Mouse (Mus musculus) embryo, embryonic 10.5 days (tissue): ENCODE measurements around the gene Gimap7.
"Not testable (repeated sequence)": the region's sequence is repeated elsewhere in the genome, so short reads cannot be mapped to it uniquely, and the experiment has no call there.

Source experiments
- DNase-seq: peaks from one replicate; pipeline ENCODE4 v3.0.0-alpha.2; 2015; ENCODE audit warnings: low spot score

Gene Gimap7

DNA sequence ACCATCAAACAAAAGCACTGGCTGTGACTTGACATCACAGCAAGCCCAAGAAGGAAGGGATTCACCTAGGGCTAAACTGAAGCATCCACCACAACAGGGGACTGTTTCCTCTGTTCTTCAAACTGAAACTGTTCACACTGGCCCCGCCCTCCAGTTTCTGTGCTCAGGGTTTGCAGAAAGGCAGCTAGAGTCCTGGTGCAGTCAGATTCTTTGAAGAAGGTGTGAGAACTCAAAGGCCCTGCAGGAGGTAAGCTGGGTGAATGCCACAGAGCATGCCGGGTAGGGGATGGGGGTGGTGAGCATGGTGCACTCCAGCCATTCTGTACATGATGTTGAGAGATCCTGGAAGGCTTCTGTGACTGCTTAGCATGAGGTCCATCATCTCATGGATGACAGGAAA lies at the start of gene Gimap7, which contains the start of gene Gm28053:
Gene Gimap7, plus strand, starts transcription at position 167 of the 400 bp plus-strand sequence.
Gene Gm28053, plus strand, starts transcription at position 153 of the 400 bp plus-strand sequence.
- no peak for DNase-seq

- DNase-seq, result no peak
Measured at GRCm38 (mm10) chr6:48669446-48669969, 48.9 kb upstream of the Gimap7 start.

DNA sequence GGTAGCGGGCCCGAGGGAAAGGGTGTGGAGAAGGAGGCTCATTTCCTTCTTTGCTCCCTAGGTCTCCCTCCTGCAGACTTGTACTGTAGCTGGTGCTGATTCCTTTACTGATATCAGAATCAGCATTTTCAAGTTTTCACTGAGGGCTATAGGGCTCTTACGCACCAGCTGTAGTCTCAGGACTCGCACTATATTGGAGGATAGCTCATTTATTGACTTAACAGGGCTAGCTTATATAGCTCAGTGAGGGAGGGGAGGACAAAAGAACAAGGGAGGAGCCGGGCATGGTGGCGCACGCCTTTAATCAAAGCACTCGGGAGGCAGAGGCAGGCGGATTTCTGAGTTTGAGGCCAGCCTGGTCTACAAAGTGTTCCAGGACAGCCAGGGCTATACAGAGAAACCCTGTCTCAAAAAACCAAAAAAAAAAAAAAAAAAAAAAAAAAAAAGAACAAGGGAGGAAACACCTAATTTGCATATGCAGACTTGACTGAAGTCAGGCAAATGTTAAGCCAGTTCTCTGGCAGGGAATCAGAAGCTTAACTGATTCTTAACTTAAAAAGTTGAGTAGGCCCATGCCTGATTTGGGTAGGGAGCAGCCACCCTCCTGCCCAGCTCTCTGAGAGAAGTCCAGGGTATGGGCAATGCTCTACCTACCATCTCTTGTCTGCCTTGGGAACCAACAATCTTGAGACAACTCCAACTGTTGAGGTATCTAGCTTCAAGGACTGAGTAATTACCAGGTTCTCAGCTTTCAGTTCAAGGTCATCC lies 43.9 kb upstream of the Gimap7 start:
- no peak for DNase-seq

DNA sequence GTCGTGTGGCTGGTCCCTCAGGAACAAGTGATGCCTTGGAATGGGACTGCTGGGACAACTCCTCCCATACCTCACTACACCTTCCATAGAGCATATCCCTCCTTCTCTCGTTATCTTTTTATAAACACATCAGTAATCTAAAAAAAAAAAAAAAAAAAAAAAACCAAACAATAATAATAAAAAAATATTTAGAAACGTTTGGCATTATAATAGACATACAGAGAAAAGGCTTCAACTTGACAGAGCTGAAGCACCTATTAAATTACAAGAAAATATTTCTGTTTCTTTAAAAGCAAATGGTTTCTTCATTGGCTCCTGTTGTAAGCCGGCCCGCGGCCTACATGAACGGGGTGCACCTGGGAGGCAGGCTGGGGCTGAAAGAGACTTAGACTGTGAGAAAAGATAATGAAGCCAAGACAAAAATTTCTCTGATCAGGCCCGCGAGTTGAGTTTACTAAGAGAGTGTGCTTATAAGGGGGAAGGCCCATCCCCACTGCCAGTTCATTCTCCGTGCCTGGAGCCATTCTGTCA lies 43.0 kb upstream of the Gimap7 start:
- no peak for DNase-seq

GRCm38 (mm10) chr6:48675931-48676859 lies 42.2 kb upstream of the Gimap7 start, which contains the start of gene Gimap9:
Gene Gimap9 (plus strand): TSS chr6:48676129.
- DNase-seq, result peak; percentile 36

GRCm38 (mm10) chr6:48676860-48677415 lies 41.5 kb upstream of the Gimap7 start:
- no peak for DNase-seq

- no peak for DNase-seq
Measured at GRCm38 (mm10) chr6:48677492-48678345, 40.7 kb upstream of the Gimap7 start.

- no peak for DNase-seq
Measured at GRCm38 (mm10) chr6:48678391-48678790, 40.0 kb upstream of the Gimap7 start.

- no peak for DNase-seq
Measured at GRCm38 (mm10) chr6:48679701-48680100, 38.7 kb upstream of the Gimap7 start.

DNA sequence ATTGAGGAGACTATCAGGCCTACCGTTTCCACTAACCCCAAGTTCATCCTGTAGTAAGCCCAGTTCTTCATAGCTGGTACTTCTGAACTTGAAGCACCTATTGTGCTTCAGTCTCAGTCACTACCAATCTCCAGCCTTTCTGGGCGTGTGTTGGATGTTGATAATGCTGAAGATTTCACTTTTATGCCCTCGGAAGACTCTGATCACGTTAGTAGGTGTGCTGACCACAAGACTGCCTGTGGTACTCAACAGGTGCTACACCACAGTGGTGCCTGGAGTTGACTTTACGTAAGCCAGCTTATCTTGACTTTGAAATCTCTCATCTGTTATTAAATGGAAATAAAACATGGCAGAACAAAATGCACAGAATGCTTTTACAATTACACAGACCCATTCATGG lies 38.0 kb upstream of the Gimap7 start:
- no peak for DNase-seq

- no peak for DNase-seq
Measured at GRCm38 (mm10) chr6:48681472-48682090, 36.8 kb upstream of the Gimap7 start.

- DNase-seq, result no peak
Measured at GRCm38 (mm10) chr6:48682271-48682670, 36.1 kb upstream of the Gimap7 start.

GRCm38 (mm10) chr6:48683263-48683821 lies 35.1 kb upstream of the Gimap7 start:
- not testable (repeated sequence) for DNase-seq

- no peak for DNase-seq
Measured at GRCm38 (mm10) chr6:48684319-48684718, 34.1 kb upstream of the Gimap7 start, which contains the start of gene Gimap4. Gene Gimap4 (plus strand): TSS chr6:48684549.

GRCm38 (mm10) chr6:48684806-48685205 lies 33.6 kb upstream of the Gimap7 start:
- no peak for DNase-seq

DNA sequence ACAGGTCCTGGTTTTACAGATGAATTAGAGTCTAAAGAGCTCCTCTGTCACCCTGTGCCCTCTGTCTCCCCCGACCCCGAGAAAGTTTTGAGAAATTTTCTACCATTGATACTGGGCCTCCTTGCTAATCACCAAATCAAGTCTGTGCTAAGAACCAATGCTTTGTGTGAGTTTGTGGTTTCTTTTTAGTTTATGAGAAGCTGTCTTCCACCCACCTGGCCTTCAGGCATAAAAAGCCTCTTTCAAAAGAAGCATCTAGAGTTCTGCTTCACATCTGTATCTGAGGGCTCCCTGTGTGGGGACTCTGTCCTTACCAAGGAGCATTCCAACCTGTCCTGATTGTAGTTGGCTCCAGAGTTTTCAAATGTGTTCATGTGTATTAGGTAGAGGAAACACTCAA lies 33.2 kb upstream of the Gimap7 start:
- DNase-seq, result no peak

- no peak for DNase-seq
Measured at GRCm38 (mm10) chr6:48685694-48686665, 32.4 kb upstream of the Gimap7 start.

DNA sequence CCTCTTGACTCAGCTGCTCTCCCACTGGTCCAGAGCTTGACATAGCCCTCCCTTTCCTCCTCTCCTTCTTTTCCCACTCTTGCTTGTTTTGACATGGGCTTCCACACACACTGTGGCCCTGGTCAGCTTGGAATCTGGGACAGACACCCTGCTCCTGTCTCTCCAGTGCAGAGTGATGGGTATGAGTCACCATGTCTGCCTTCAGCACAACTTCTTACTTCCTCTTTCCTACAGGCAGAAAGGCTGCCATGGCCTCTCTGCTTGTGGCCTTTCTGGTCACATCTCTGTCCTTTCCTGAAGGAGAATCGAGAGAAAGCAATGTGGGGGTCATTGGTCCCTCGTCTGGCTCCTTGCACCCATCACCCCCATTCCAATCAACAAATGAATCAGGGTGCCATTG lies 31.3 kb upstream of the Gimap7 start:
- DNase-seq, result no peak

GRCm38 (mm10) chr6:48689320-48689719 lies 29.1 kb upstream of the Gimap7 start:
- DNase-seq, result no peak
